Comparison of ENCODE assay signal across 15 mouse cellular contexts in the genomic region with DNA sequence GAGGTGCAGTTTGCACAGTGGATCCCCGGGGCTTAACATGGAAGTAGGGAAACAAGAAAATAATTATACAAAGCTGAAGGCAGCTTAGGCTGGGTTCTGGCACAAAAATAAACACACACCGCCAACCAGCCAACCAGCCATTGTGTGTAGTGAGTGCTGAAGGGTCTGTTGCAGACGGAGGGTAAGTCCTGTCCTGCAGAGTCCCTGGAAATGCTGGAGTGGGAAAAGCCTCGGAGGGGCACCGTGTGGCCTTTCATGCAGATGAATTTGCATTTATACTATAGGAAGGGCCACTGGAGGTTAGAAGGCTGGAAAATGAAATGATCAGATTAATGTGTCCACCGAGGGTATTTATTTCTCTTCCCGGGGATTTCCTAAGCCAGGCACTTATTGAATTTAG.
A peak's percentile ranks its signal among the peaks of the same experiment; 100 is the strongest.
DNase-seq lines count a peak whose midpoint lies in the region; ATAC-seq lines count a peak whose summit lies in the region.
"Had no signal": no experiment of that assay in that cellular context is flagged by ENCODE, and none has a peak within 500 bp of the region (broad histone marks: within the 10 kb centered on the region; RNA-seq: fewer than 3 reads in every experiment).

No protein-coding gene starts in this region.

- no peaks in the 10 kb centered on the region for H3K36me3 ChIP-seq in kidney, embryonic 15.5 days
- no peaks in the 10 kb centered on the region for H3K36me3 ChIP-seq in hindbrain, embryonic 13.5 days
- no peaks in the 10 kb centered on the region for H3K36me3 ChIP-seq in midbrain, embryonic 11.5 days (ENCODE audit: control insufficient read depth, insufficient read depth, low read length)
- no peaks in the 10 kb centered on the region for H3K36me3 ChIP-seq in neural tube, embryonic 14.5 days (ENCODE audit: control insufficient read depth, insufficient read depth, low read length)
- H3K36me3 ChIP-seq: embryonic facial prominence, embryonic 10.5 days; limb, embryonic 12.5 days; liver, embryonic 13.5 days had no signal

- no peaks in the 10 kb centered on the region for H3K27me3 ChIP-seq in kidney, embryonic 15.5 days
- no peaks in the 10 kb centered on the region for H3K27me3 ChIP-seq in hindbrain, embryonic 13.5 days
- no peaks in the 10 kb centered on the region for H3K27me3 ChIP-seq in midbrain, embryonic 11.5 days (ENCODE audit: control insufficient read depth, insufficient read depth, low read length)
- no peaks in the 10 kb centered on the region for H3K27me3 ChIP-seq in neural tube, embryonic 14.5 days (ENCODE audit: control insufficient read depth, insufficient read depth, low read length)
- H3K27me3 ChIP-seq: limb, embryonic 12.5 days; liver, embryonic 13.5 days had no signal

- no peak overlapping the region for H3K4me2 ChIP-seq in kidney, embryonic 15.5 days
- no peak overlapping the region for H3K4me2 ChIP-seq in hindbrain, embryonic 13.5 days
- H3K4me2 ChIP-seq in midbrain, embryonic 11.5 days, result no peak overlapping the region
- H3K4me2 ChIP-seq in neural tube, embryonic 14.5 days (ENCODE audit: low read depth, low read length), result no peak overlapping the region
- H3K4me2 ChIP-seq: heart, embryonic 11.5 days; limb, embryonic 12.5 days; liver, embryonic 13.5 days had no signal

- peak overlapping the region; percentile 62 for H3K27ac ChIP-seq in kidney, embryonic 15.5 days
- peak overlapping the region; percentile 74 for H3K27ac ChIP-seq in hindbrain, embryonic 13.5 days
- H3K27ac ChIP-seq in midbrain, embryonic 11.5 days (ENCODE audit: low read depth, low read length), result no peak overlapping the region; the same call in 1 of the 2 replicates
- H3K27ac ChIP-seq in neural tube, embryonic 14.5 days (ENCODE audit: low read depth, low read length), result peak overlapping the region; percentile 55; the same call in 1 of the 2 replicates
- H3K27ac ChIP-seq: embryonic facial prominence, embryonic 10.5 days; limb, embryonic 12.5 days; liver, embryonic 13.5 days had no signal

- no peak for ATAC-seq in kidney, embryonic 15.5 days (replicated peaks; ENCODE audit: low FRiP score)
- ATAC-seq in hindbrain, embryonic 13.5 days (ENCODE audit: low FRiP score), result 0 out of 2 replicates have a peak, but pooled peaks have one; percentile 52
- ATAC-seq in midbrain, embryonic 11.5 days (ENCODE audit: low FRiP score), result peak; percentile 57
- ATAC-seq in neural tube, embryonic 14.5 days (ENCODE audit: low read depth), result peak; percentile 65; the same call in 1 of the 2 replicates

- DNase-seq in kidney, postnatal 4 days, result no peak
- DNase-seq in midbrain, embryonic 11.5 days (ENCODE audit: low spot score, missing footprints), result no peak
- DNase-seq in ovary, postnatal 10 days (ENCODE audit: low spot score), result no peak
- DNase-seq in left cerebral cortex, postnatal 36 days (ENCODE audit: low spot score in 2 of 2), result no peak
- DNase-seq: cerebellum, adult 11 months; cerebellum, postnatal 25 days; gastrocnemius, postnatal 36 days; heart, postnatal 14 days; liver, embryonic 13.5 days had no signal

- H3K9ac ChIP-seq in kidney, embryonic 15.5 days, result no peak overlapping the region
- H3K9ac ChIP-seq in hindbrain, embryonic 13.5 days, result no peak overlapping the region
- H3K9ac ChIP-seq in midbrain, embryonic 11.5 days (ENCODE audit: low read length), result no peak overlapping the region
- no peak overlapping the region for H3K9ac ChIP-seq in neural tube, embryonic 14.5 days (replicated peaks; ENCODE audit: low read depth, low read length)
- H3K9ac ChIP-seq: limb, embryonic 12.5 days; liver, embryonic 13.5 days had no signal

- no peak overlapping the region for H3K4me3 ChIP-seq in kidney, embryonic 15.5 days (replicated peaks)
- H3K4me3 ChIP-seq in hindbrain, embryonic 13.5 days, result no peak overlapping the region
- no peak overlapping the region for H3K4me3 ChIP-seq in midbrain, embryonic 11.5 days (ENCODE audit: low read depth, low read length)
- H3K4me3 ChIP-seq in neural tube, embryonic 14.5 days (ENCODE audit: low read depth, low read length), result no peak overlapping the region
- H3K4me3 ChIP-seq: embryonic facial prominence, embryonic 10.5 days; limb, embryonic 12.5 days; liver, embryonic 13.5 days had no signal

- no peaks in the 10 kb centered on the region for H3K9me3 ChIP-seq in kidney, embryonic 15.5 days (replicated peaks)
- H3K9me3 ChIP-seq in hindbrain, embryonic 13.5 days, result no peaks in the 10 kb centered on the region
- H3K9me3 ChIP-seq in midbrain, embryonic 11.5 days (ENCODE audit: control insufficient read depth, low read length), result no peaks in the 10 kb centered on the region
- no peaks in the 10 kb centered on the region for H3K9me3 ChIP-seq in neural tube, embryonic 14.5 days (ENCODE audit: control insufficient read depth, low read length)
- H3K9me3 ChIP-seq: embryonic facial prominence, embryonic 10.5 days; limb, embryonic 12.5 days had no signal

- 31% methylated on average over 7 of the region's 7 CpGs for WGBS in kidney, embryonic 15.5 days
- 22% methylated on average over 7 of the region's 7 CpGs for WGBS in hindbrain, embryonic 13.5 days
- 34% methylated on average over 7 of the region's 7 CpGs for WGBS in midbrain, embryonic 11.5 days
- WGBS in neural tube, embryonic 14.5 days, result 23% methylated on average over 7 of the region's 7 CpGs

- intact Hi-C loops in left cerebral cortex, postnatal 36 days (cut with DNase I), result no loop called here

- H3K4me1 ChIP-seq in kidney, embryonic 15.5 days, result peaks cover 16% of the 10 kb centered on the region
- peaks cover 29% of the 10 kb centered on the region for H3K4me1 ChIP-seq in hindbrain, embryonic 13.5 days (replicated peaks)
- peaks cover 8% of the 10 kb centered on the region for H3K4me1 ChIP-seq in midbrain, embryonic 11.5 days (ENCODE audit: control insufficient read depth, insufficient read depth, low read length)
- peaks cover 9% of the 10 kb centered on the region; the same call in 1 of the 2 replicates for H3K4me1 ChIP-seq in neural tube, embryonic 14.5 days (ENCODE audit: control insufficient read depth, insufficient read depth, low read length)
- H3K4me1 ChIP-seq: limb, embryonic 12.5 days; liver, embryonic 13.5 days had no signal
